17 mouse cellular contexts compared by ENCODE assay signal in the genomic region with DNA sequence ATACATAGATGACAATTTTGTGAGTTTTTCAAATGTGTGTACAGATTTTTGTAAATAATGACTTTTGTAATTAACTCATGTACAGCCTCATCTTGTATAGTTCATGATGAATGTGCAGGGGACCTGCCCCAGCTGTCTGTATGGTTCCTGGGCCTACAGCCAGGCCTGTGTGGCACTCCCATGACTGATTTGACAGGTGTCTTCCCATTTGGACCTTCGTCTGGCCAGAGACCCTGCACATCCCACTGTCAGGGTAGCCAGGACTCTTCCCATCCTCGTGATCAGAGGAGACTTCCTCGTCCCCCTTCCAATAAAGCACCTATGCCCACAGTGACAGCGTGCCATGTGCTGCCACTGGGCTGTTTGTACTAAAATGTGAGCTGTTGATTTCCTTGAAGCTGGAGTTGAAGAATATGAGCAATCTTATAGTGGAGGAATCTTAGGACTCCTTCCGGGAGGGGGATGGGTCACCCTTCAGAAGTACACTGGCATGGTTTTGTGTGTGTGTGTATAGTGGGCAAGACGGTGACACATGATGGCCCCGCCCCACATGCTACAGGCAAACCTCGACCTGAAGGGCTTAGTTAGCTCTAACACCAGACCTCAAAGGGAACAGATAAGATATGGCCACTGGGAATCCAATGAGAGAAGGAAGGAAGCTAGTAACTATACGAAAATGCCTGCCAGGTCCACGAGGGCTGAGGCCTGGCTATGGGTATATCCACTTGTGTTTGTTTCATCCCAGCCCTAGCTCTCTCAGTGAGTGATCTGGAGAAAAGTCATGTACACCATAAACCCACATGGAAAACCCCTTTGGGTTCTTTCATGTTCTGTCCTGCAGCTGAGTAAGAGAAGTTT. TPM values are rescaled to one million over a fixed set of nuclear protein-coding genes. Genes with fewer than 3 reads are reported as not detected.
A peak's percentile ranks its signal among the peaks of the same experiment; 100 is the strongest.
DNase-seq lines count a peak whose midpoint lies in the region; ATAC-seq and TF ChIP-seq lines count a peak whose summit lies in the region.
"Had no signal": no experiment of that assay in that cellular context is flagged by ENCODE, and none has a peak within 500 bp of the region (broad histone marks: within the 10 kb centered on the region; RNA-seq: fewer than 3 reads in every experiment).

No protein-coding gene starts in this region.

- peaks cover 42% of the 10 kb centered on the region for H3K36me3 ChIP-seq in heart, embryonic 14.5 days (ENCODE audit: control insufficient read depth, insufficient read depth, low read length)
- peaks cover 57% of the 10 kb centered on the region for H3K36me3 ChIP-seq in lung, embryonic 14.5 days (ENCODE audit: insufficient read depth)
- H3K36me3 ChIP-seq in embryonic facial prominence, embryonic 14.5 days (ENCODE audit: control insufficient read depth, insufficient read depth, low read length) = peaks cover 52% of the 10 kb centered on the region
- H3K36me3 ChIP-seq in myocyte (ENCODE audit: control insufficient read depth, insufficient read depth) = peaks cover 20% of the 10 kb centered on the region
- H3K36me3 ChIP-seq in forebrain, postnatal 0 days (ENCODE audit: insufficient read depth) = peaks cover 52% of the 10 kb centered on the region

- H3K4me2 ChIP-seq in heart, embryonic 14.5 days (ENCODE audit: low read length) = no peak overlapping the region
- peak overlapping the region; percentile 98 for H3K4me2 ChIP-seq in lung, embryonic 14.5 days
- H3K4me2 ChIP-seq in embryonic facial prominence, embryonic 14.5 days (ENCODE audit: low read depth, low read length) = peak overlapping the region; percentile 92
- peak overlapping the region; percentile 49 for H3K4me2 ChIP-seq in myocyte (ENCODE audit: low read depth)
- H3K4me2 ChIP-seq in forebrain, postnatal 0 days (ENCODE audit: low read depth) = no peak overlapping the region

- no peaks in the 10 kb centered on the region for H3K9me3 ChIP-seq in heart, embryonic 14.5 days (ENCODE audit: control insufficient read depth, low read length)
- H3K9me3 ChIP-seq in lung, embryonic 14.5 days (ENCODE audit: low read depth, low read length) = no peaks in the 10 kb centered on the region
- no peaks in the 10 kb centered on the region for H3K9me3 ChIP-seq in embryonic facial prominence, embryonic 14.5 days (ENCODE audit: control insufficient read depth, low read length)
- H3K9me3 ChIP-seq in forebrain, postnatal 0 days (ENCODE audit: low read length) = no peaks in the 10 kb centered on the region
- H3K9me3 ChIP-seq: G1E; midbrain, embryonic 12.5 days; neural tube, embryonic 12.5 days had no signal

- TF ChIP-seq CTCF in lung, embryonic 14.5 days (IDR thresholded peaks at IDR 0.05; ENCODE audit: low read depth) = no peak
- TF ChIP-seq CTCF in forebrain, postnatal 0 days (IDR thresholded peaks at IDR 0.05; ENCODE audit: low read depth) = no peak

- H3K9ac ChIP-seq in heart, embryonic 14.5 days (ENCODE audit: low read length) = 0 out of 2 replicates have a peak overlapping the region, but pooled peaks have one; percentile 71
- H3K9ac ChIP-seq in lung, embryonic 14.5 days = no peak overlapping the region
- peak overlapping the region; percentile 53; the same call in 1 of the 2 replicates for H3K9ac ChIP-seq in embryonic facial prominence, embryonic 14.5 days (ENCODE audit: low read depth, low read length)
- H3K9ac ChIP-seq in forebrain, postnatal 0 days = no peak overlapping the region
- H3K9ac ChIP-seq: neural tube, embryonic 12.5 days had no signal

- no peak overlapping the region for H3K4me3 ChIP-seq in heart, embryonic 14.5 days (ENCODE audit: control insufficient read depth in 1 of 2, insufficient read depth in 1 of 2, low read depth in 1 of 2, low read length in 2 of 2)
- peak overlapping the region; percentile 63; the same call in 1 of the 2 replicates for H3K4me3 ChIP-seq in lung, embryonic 14.5 days (ENCODE audit: low read depth, low read length)
- peak overlapping the region; percentile 64 for H3K4me3 ChIP-seq in embryonic facial prominence, embryonic 14.5 days (ENCODE audit: low read depth, low read length)
- no peak overlapping the region for H3K4me3 ChIP-seq in myocyte
- no peak overlapping the region for H3K4me3 ChIP-seq in forebrain, postnatal 0 days (ENCODE audit: low read depth, low read length)
- H3K4me3 ChIP-seq: layer of hippocampus, adult 2 months had no signal

- no peak overlapping the region for H3K27ac ChIP-seq in heart, embryonic 14.5 days (replicated peaks in 1 of 2; ENCODE audit: control insufficient read depth in 1 of 2, insufficient read depth in 1 of 2, low read depth in 2 of 2, low read length in 2 of 2)
- H3K27ac ChIP-seq in lung, embryonic 14.5 days (ENCODE audit: low read depth) = no peak overlapping the region
- no peak overlapping the region for H3K27ac ChIP-seq in embryonic facial prominence, embryonic 14.5 days (replicated peaks; ENCODE audit: low read depth, low read length)
- H3K27ac ChIP-seq in forebrain, postnatal 0 days (ENCODE audit: low read depth, low read length) = no peak overlapping the region
- H3K27ac ChIP-seq: kidney, postnatal 0 days; midbrain, embryonic 12.5 days; neural tube, embryonic 12.5 days had no signal

- H3K79me2 ChIP-seq in myocyte (ENCODE audit: control insufficient read depth, insufficient read depth) = no peaks in the 10 kb centered on the region

- H3K4me1 ChIP-seq in heart, embryonic 14.5 days (ENCODE audit: control insufficient read depth in 2 of 2, insufficient read depth in 2 of 2, low read length in 2 of 2) = peaks cover 13 to 14% of the 10 kb centered on the region in 2 experiments; a peak in 3 of 4 replicates
- H3K4me1 ChIP-seq in lung, embryonic 14.5 days (ENCODE audit: insufficient read depth) = peaks cover 2% of the 10 kb centered on the region; the same call in 1 of the 2 replicates
- H3K4me1 ChIP-seq in embryonic facial prominence, embryonic 14.5 days (ENCODE audit: control insufficient read depth, insufficient read depth, low read length) = peaks cover 10% of the 10 kb centered on the region; the same call in 1 of the 2 replicates
- peaks cover 4% of the 10 kb centered on the region for H3K4me1 ChIP-seq in forebrain, postnatal 0 days (ENCODE audit: insufficient read depth)

- no peak for DNase-seq in heart, adult 18-20 months
- DNase-seq in lung, embryonic 14.5 days = no peak
- no peak for DNase-seq in lung, postnatal 10 days
- DNase-seq in embryonic facial prominence, embryonic 14.5 days (ENCODE audit: low spot score) = no peak
- DNase-seq in left cerebral cortex, adult 9 months (ENCODE audit: low spot score in 2 of 2) = no peak
- DNase-seq in forebrain, postnatal 0 days = no peak
- DNase-seq: adrenal gland, adult 2 months; gastrocnemius, postnatal 10 days; heart, postnatal 10 days had no signal

- TF ChIP-seq POLR2A in myocyte (IDR thresholded peaks at IDR 0.05; ENCODE audit: insufficient read length, low read depth) = no peak

- ATAC-seq in heart, embryonic 14.5 days (ENCODE audit: insufficient number of reproducible peaks, insufficient read depth, low FRiP score, low read depth) = no peak
- ATAC-seq in lung, embryonic 14.5 days (ENCODE audit: insufficient read depth) = no peak
- no peak for ATAC-seq in embryonic facial prominence, embryonic 14.5 days (ENCODE audit: low read depth)
- ATAC-seq in forebrain, postnatal 0 days = no peak

- no peak overlapping the region for H3ac ChIP-seq in myocyte (ENCODE audit: control insufficient read depth, insufficient read length)

- peaks cover 11% of the 10 kb centered on the region; the same call in 1 of the 2 replicates for H3K27me3 ChIP-seq in heart, embryonic 14.5 days (ENCODE audit: control insufficient read depth, insufficient read depth, low read length)
- peaks cover 1% of the 10 kb centered on the region for H3K27me3 ChIP-seq in lung, embryonic 14.5 days (ENCODE audit: insufficient read depth, low read length)
- peaks cover 15% of the 10 kb centered on the region for H3K27me3 ChIP-seq in embryonic facial prominence, embryonic 14.5 days (replicated peaks; ENCODE audit: control insufficient read depth, insufficient read depth, low read length)
- no peaks in the 10 kb centered on the region for H3K27me3 ChIP-seq in myocyte (ENCODE audit: control insufficient read depth, insufficient read depth, insufficient read length)
- peaks cover 7% of the 10 kb centered on the region for H3K27me3 ChIP-seq in forebrain, postnatal 0 days (ENCODE audit: insufficient read depth, low read length)

- WGBS in heart, embryonic 14.5 days = 62% methylated on average over 10 of the region's 10 CpGs
- WGBS in lung, embryonic 14.5 days = 75% methylated on average over 10 of the region's 10 CpGs
- WGBS in embryonic facial prominence, embryonic 14.5 days = 83% methylated on average over 10 of the region's 10 CpGs
- WGBS in forebrain, postnatal 0 days = 91% methylated on average over 10 of the region's 10 CpGs

RNA-seq across cellular contexts. Expression of gene B3gnt9, which starts 2.0 kb away (rescaled TPM):
- 11.5 and 15.0 TPM in 2 replicates for polyA plus RNA-seq in heart, embryonic 14.5 days (2014; fragmentation: Nextera tagmentation; extraction: Ambion mirVana)
- 1 to 10 TPM; 3.3 TPM for total RNA-seq in heart, adult 18-20 months (2021)
- 17.4 and 21.2 TPM in 2 replicates for polyA plus RNA-seq in lung, embryonic 14.5 days (2014; fragmentation: Nextera tagmentation; extraction: Ambion mirVana)
- polyA plus RNA-seq in embryonic facial prominence, embryonic 14.5 days (2014; fragmentation: Nextera tagmentation; extraction: Ambion mirVana) = 37.0 and 42.8 TPM in 2 replicates
- 6.2 TPM for polyA plus RNA-seq in myocyte (2012; fragmentation: generic; extraction: Trizol)
- total RNA-seq in forebrain, postnatal 0 days (2014; rRNA removed) = 8.4 and 11.4 TPM in 2 replicates
- 6.6 and 6.8 TPM in 2 replicates for polyA plus RNA-seq in forebrain, postnatal 0 days (2015; fragmentation: Nextera tagmentation; extraction: Ambion mirVana)

RNA-seq across cellular contexts. Expression of gene Tradd, which starts 11.5 kb away (rescaled TPM):
- polyA plus RNA-seq in heart, embryonic 14.5 days (2014; fragmentation: Nextera tagmentation; extraction: Ambion mirVana) = 15.2 and 18.0 TPM in 2 replicates
- total RNA-seq in heart, adult 18-20 months (2021) = 1 to 10 TPM; 4.9 to 5.8 TPM
- 24.3 and 26.1 TPM in 2 replicates for polyA plus RNA-seq in lung, embryonic 14.5 days (2014; fragmentation: Nextera tagmentation; extraction: Ambion mirVana)
- 21.1 and 23.3 TPM in 2 replicates for polyA plus RNA-seq in embryonic facial prominence, embryonic 14.5 days (2014; fragmentation: Nextera tagmentation; extraction: Ambion mirVana)
- 27.0 TPM for polyA plus RNA-seq in myocyte (2012; fragmentation: generic; extraction: Trizol)
- total RNA-seq in forebrain, postnatal 0 days (2014; rRNA removed) = 14.7 and 23.9 TPM in 2 replicates
- 14.0 and 20.9 TPM in 2 replicates for polyA plus RNA-seq in forebrain, postnatal 0 days (2015; fragmentation: Nextera tagmentation; extraction: Ambion mirVana)

RNA-seq across cellular contexts. Expression of gene Fbxl8, which starts 11.5 kb away (rescaled TPM):
- polyA plus RNA-seq in heart, embryonic 14.5 days (2014; fragmentation: Nextera tagmentation; extraction: Ambion mirVana) = 2.9 and 4.0 TPM in 2 replicates
- 1 to 10 TPM; 2.9 to 3.0 TPM for total RNA-seq in heart, adult 18-20 months (2021)
- polyA plus RNA-seq in lung, embryonic 14.5 days (2014; fragmentation: Nextera tagmentation; extraction: Ambion mirVana) = 3.8 and 4.6 TPM in 2 replicates
- polyA plus RNA-seq in embryonic facial prominence, embryonic 14.5 days (2014; fragmentation: Nextera tagmentation; extraction: Ambion mirVana) = 2.9 and 3.2 TPM in 2 replicates
- 10.5 TPM for polyA plus RNA-seq in myocyte (2012; fragmentation: generic; extraction: Trizol)
- total RNA-seq in forebrain, postnatal 0 days (2014; rRNA removed) = 0.38 and 1.4 TPM in 2 replicates
- polyA plus RNA-seq in forebrain, postnatal 0 days (2015; fragmentation: Nextera tagmentation; extraction: Ambion mirVana) = 0.85 and 1.1 TPM in 2 replicates

RNA-seq across cellular contexts. Expression of gene Hsf4, which starts 16.7 kb away (rescaled TPM):
- polyA plus RNA-seq in heart, embryonic 14.5 days (2014; fragmentation: Nextera tagmentation; extraction: Ambion mirVana) = 0.27 TPM in 1 of 2 replicates, not detected in the other
- total RNA-seq in heart, adult 18-20 months (2021) = 1 to 10 TPM; 4.6 to 4.7 TPM
- polyA plus RNA-seq in lung, embryonic 14.5 days (2014; fragmentation: Nextera tagmentation; extraction: Ambion mirVana) = 0.33 and 0.34 TPM in 2 replicates
- polyA plus RNA-seq in embryonic facial prominence, embryonic 14.5 days (2014; fragmentation: Nextera tagmentation; extraction: Ambion mirVana) = 0.38 and 0.49 TPM in 2 replicates
- polyA plus RNA-seq in myocyte (2012; fragmentation: generic; extraction: Trizol) = 5.8 TPM
- 0.15 and 0.90 TPM in 2 replicates for total RNA-seq in forebrain, postnatal 0 days (2014; rRNA removed)
- polyA plus RNA-seq in forebrain, postnatal 0 days (2015; fragmentation: Nextera tagmentation; extraction: Ambion mirVana) = 0.30 and 0.44 TPM in 2 replicates
- polyA plus RNA-seq: erythroblast, embryonic 14.5 days had no signal

RNA-seq across cellular contexts. Expression of gene Nol3, which starts 23.0 kb away (rescaled TPM):
- polyA plus RNA-seq in heart, embryonic 14.5 days (2014; fragmentation: Nextera tagmentation; extraction: Ambion mirVana) = 2.9 and 3.4 TPM in 2 replicates
- 10 to 100 TPM; 22.1 to 25.7 TPM for total RNA-seq in heart, adult 18-20 months (2021)
- polyA plus RNA-seq in lung, embryonic 14.5 days (2014; fragmentation: Nextera tagmentation; extraction: Ambion mirVana) = 0.61 and 1.1 TPM in 2 replicates
- 5.3 and 5.4 TPM in 2 replicates for polyA plus RNA-seq in embryonic facial prominence, embryonic 14.5 days (2014; fragmentation: Nextera tagmentation; extraction: Ambion mirVana)
- polyA plus RNA-seq in myocyte (2012; fragmentation: generic; extraction: Trizol) = 23.2 TPM
- total RNA-seq in forebrain, postnatal 0 days (2014; rRNA removed) = 1.5 and 1.7 TPM in 2 replicates
- 3.0 and 4.3 TPM in 2 replicates for polyA plus RNA-seq in forebrain, postnatal 0 days (2015; fragmentation: Nextera tagmentation; extraction: Ambion mirVana)
- polyA plus RNA-seq: erythroblast, embryonic 14.5 days had no signal

Comparison
In these comparisons a context has a peak if more than half of its experiments do, and no peak if none do; other contexts are left out.
1. H3K4me2 ChIP-seq: peak in lung, embryonic 14.5 days (single experiment), embryonic facial prominence, embryonic 14.5 days (single experiment) and myocyte (single experiment); none in heart, embryonic 14.5 days (single experiment) and forebrain, postnatal 0 days (single experiment).
2. H3K4me3 ChIP-seq: peak in lung, embryonic 14.5 days (single experiment) and embryonic facial prominence, embryonic 14.5 days (single experiment); none in heart, embryonic 14.5 days (0 of 2), myocyte (single experiment) and forebrain, postnatal 0 days (single experiment).
3. H3K9ac ChIP-seq: peak in heart, embryonic 14.5 days (single experiment) and embryonic facial prominence, embryonic 14.5 days (single experiment); none in lung, embryonic 14.5 days (single experiment) and forebrain, postnatal 0 days (single experiment).